Mouse (Mus musculus): ENCODE measurements around the gene Cabp2. TPM values are rescaled to one million over a fixed set of nuclear protein-coding genes. Genes with fewer than 3 reads are reported as not detected.

The Cabp2 gene
- polyA plus RNA-seq, 1 experiment from 2014 or later, result 2.1 TPM

GRCm38 (mm10) chr19:4084984-4085383, 3.6 kb downstream of the Cabp2 start:
- Histone ChIP-seq H3K4me1 (ENCODE audit: control insufficient read depth, insufficient read depth, low read length) (no peaks in the 10 kb centered on the region), H3K9me3 (ENCODE audit: control insufficient read depth, low read length) (no peaks in the 10 kb centered on the region), H3K27me3 (replicated peaks; ENCODE audit: control insufficient read depth, insufficient read depth, low read length) (no peaks in the 10 kb centered on the region), H3K27ac (ENCODE audit: low read length) (no peak overlapping the region), H3K9ac (ENCODE audit: low read depth, low read length) (no peak overlapping the region), H3K4me3 (ENCODE audit: low read length) (no peak overlapping the region), H3K36me3 (ENCODE audit: control insufficient read depth, insufficient read depth, low read length) (no peaks in the 10 kb centered on the region), H3K4me2 (ENCODE audit: low read depth, low read length) (no peak overlapping the region)
- ATAC-seq, result no peak
- 93% methylated on average over 1 of the region's 1 CpGs for WGBS

DNA sequence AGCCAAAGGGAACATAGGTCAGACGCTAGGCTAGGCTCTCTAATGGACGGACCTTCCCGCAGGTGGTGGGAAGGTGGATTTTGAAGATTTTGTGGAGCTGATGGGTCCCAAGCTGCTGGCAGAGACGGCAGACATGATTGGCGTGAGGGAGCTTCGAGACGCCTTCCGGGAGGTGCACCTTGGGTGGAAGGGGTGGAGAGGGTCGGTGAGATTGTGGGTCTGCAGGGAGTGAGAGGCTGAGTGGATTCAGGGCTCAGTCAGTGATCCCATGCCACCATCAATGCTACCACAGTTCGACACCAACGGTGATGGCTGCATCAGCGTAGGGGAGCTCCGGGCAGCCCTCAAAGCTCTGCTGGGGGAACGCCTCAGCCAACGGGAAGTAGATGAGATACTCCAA, 4.8 kb downstream of the Cabp2 start:
- H3K9ac ChIP-seq (ENCODE audit: low read depth, low read length), result no peak overlapping the region
- WGBS, result 91% methylated on average over 15 of the region's 15 CpGs
- no peak overlapping the region for H3K4me3 ChIP-seq (ENCODE audit: low read length)
- no peaks in the 10 kb centered on the region for H3K4me1 ChIP-seq (ENCODE audit: control insufficient read depth, insufficient read depth, low read length)
- H3K27ac ChIP-seq (ENCODE audit: low read length), result no peak overlapping the region
- no peaks in the 10 kb centered on the region for H3K9me3 ChIP-seq (ENCODE audit: control insufficient read depth, low read length)
- no peaks in the 10 kb centered on the region for H3K36me3 ChIP-seq (ENCODE audit: control insufficient read depth, insufficient read depth, low read length)
- ATAC-seq, result no peak
- no peak overlapping the region for H3K4me2 ChIP-seq (ENCODE audit: low read depth, low read length)
- H3K27me3 ChIP-seq (replicated peaks; ENCODE audit: control insufficient read depth, insufficient read depth, low read length), result no peaks in the 10 kb centered on the region

- Histone ChIP-seq H3K36me3 (ENCODE audit: control insufficient read depth, insufficient read depth, low read length) (no peaks in the 10 kb centered on the region), H3K27me3 (replicated peaks; ENCODE audit: control insufficient read depth, insufficient read depth, low read length) (no peaks in the 10 kb centered on the region), H3K9ac (ENCODE audit: low read depth, low read length) (no peak overlapping the region), H3K4me3 (ENCODE audit: low read length) (no peak overlapping the region), H3K27ac (ENCODE audit: low read length) (no peak overlapping the region), H3K9me3 (ENCODE audit: control insufficient read depth, low read length) (no peaks in the 10 kb centered on the region), H3K4me2 (ENCODE audit: low read depth, low read length) (no peak overlapping the region), H3K4me1 (ENCODE audit: control insufficient read depth, insufficient read depth, low read length) (no peaks in the 10 kb centered on the region)
- WGBS, result 86% methylated on average over 5 of the region's 5 CpGs
- ATAC-seq, result no peak
These were observed 5.7 kb downstream of the Cabp2 start for GRCm38 (mm10) chr19:4087090-4087489.

- WGBS, result 33% methylated on average over 5 of the region's 5 CpGs
- no peaks in the 10 kb centered on the region for H3K36me3 ChIP-seq (ENCODE audit: control insufficient read depth, insufficient read depth, low read length)
- no peak overlapping the region for H3K27ac ChIP-seq (ENCODE audit: low read length)
- no peaks in the 10 kb centered on the region for H3K9me3 ChIP-seq (ENCODE audit: control insufficient read depth, low read length)
- ATAC-seq, result no peak
- H3K4me1 ChIP-seq (ENCODE audit: control insufficient read depth, insufficient read depth, low read length), result peaks cover 4% of the 10 kb centered on the region; the same call in 1 of the 2 replicates
- H3K4me3 ChIP-seq (ENCODE audit: low read length), result no peak overlapping the region
- H3K27me3 ChIP-seq (replicated peaks; ENCODE audit: control insufficient read depth, insufficient read depth, low read length), result no peaks in the 10 kb centered on the region
- H3K4me2 ChIP-seq (ENCODE audit: low read depth, low read length), result no peak overlapping the region
- H3K9ac ChIP-seq (ENCODE audit: low read depth, low read length), result no peak overlapping the region
These were observed 6.8 kb downstream of the Cabp2 start for GRCm38 (mm10) chr19:4088146-4088545.

- Histone ChIP-seq H3K4me1 (ENCODE audit: control insufficient read depth, insufficient read depth, low read length) (peaks cover 4% of the 10 kb centered on the region; the same call in 1 of the 2 replicates), H3K36me3 (ENCODE audit: control insufficient read depth, insufficient read depth, low read length) (no peaks in the 10 kb centered on the region), H3K27ac (ENCODE audit: low read length) (no peak overlapping the region), H3K9ac (ENCODE audit: low read depth, low read length) (no peak overlapping the region), H3K4me2 (ENCODE audit: low read depth, low read length) (no peak overlapping the region), H3K27me3 (replicated peaks; ENCODE audit: control insufficient read depth, insufficient read depth, low read length) (no peaks in the 10 kb centered on the region), H3K9me3 (ENCODE audit: control insufficient read depth, low read length) (no peaks in the 10 kb centered on the region), H3K4me3 (ENCODE audit: low read length) (no peak overlapping the region)
- 79% methylated on average over 6 of the region's 6 CpGs for WGBS
- ATAC-seq, result no peak
These were observed 7.8 kb downstream of the Cabp2 start for GRCm38 (mm10) chr19:4089128-4089527.

DNA sequence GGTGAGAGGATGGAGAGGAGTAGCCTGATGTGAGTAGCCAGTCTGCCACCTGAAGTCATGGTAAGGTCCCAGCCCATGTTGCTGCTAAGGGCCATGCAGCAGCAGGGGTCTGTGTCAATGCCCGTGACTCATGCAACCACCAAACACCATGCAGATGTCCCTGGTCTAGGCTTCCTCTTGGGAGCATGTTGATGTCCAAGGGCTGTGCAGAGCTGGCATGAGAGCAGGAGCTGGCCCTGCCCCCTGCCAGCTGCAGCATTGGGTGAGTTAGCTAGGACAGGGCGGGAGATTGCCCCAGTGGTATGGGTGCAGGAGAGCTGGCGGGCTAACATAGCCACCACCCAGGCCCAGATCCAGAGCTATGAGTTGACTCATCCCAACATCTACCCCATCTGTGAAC, 9.1 kb downstream of the Cabp2 start:
- WGBS, result 88% methylated on average over 3 of the region's 3 CpGs
- Histone ChIP-seq H3K9ac (ENCODE audit: low read depth, low read length) (no peak overlapping the region), H3K4me1 (ENCODE audit: control insufficient read depth, insufficient read depth, low read length) (peaks cover 4% of the 10 kb centered on the region; the same call in 1 of the 2 replicates)

GRCm38 (mm10) chr19:4091383-4091782, 10.0 kb downstream of the Cabp2 start:
- Histone ChIP-seq H3K4me1 (ENCODE audit: control insufficient read depth, insufficient read depth, low read length) (peaks cover 4% of the 10 kb centered on the region), H3K27me3 (replicated peaks; ENCODE audit: control insufficient read depth, insufficient read depth, low read length) (no peaks in the 10 kb centered on the region), H3K36me3 (ENCODE audit: control insufficient read depth, insufficient read depth, low read length) (no peaks in the 10 kb centered on the region), H3K9ac (ENCODE audit: low read depth, low read length) (no peak overlapping the region), H3K4me3 (ENCODE audit: low read length) (no peak overlapping the region), H3K27ac (ENCODE audit: low read length) (no peak overlapping the region), H3K4me2 (ENCODE audit: low read depth, low read length) (no peak overlapping the region), H3K9me3 (ENCODE audit: control insufficient read depth, low read length) (no peaks in the 10 kb centered on the region)
- WGBS, result 64% methylated on average over 2 of the region's 2 CpGs
- no peak for ATAC-seq

More for the DNA sequence above, 9.1 kb downstream of the Cabp2 start:
- no peak overlapping the region for H3K4me3 ChIP-seq (ENCODE audit: low read length)
- H3K36me3 ChIP-seq (ENCODE audit: control insufficient read depth, insufficient read depth, low read length), result no peaks in the 10 kb centered on the region
- no peaks in the 10 kb centered on the region for H3K27me3 ChIP-seq (replicated peaks; ENCODE audit: control insufficient read depth, insufficient read depth, low read length)
- no peak for ATAC-seq
- no peaks in the 10 kb centered on the region for H3K9me3 ChIP-seq (ENCODE audit: control insufficient read depth, low read length)
- no peak overlapping the region for H3K4me2 ChIP-seq (ENCODE audit: low read depth, low read length)
- no peak overlapping the region for H3K27ac ChIP-seq (ENCODE audit: low read length)

DNA sequence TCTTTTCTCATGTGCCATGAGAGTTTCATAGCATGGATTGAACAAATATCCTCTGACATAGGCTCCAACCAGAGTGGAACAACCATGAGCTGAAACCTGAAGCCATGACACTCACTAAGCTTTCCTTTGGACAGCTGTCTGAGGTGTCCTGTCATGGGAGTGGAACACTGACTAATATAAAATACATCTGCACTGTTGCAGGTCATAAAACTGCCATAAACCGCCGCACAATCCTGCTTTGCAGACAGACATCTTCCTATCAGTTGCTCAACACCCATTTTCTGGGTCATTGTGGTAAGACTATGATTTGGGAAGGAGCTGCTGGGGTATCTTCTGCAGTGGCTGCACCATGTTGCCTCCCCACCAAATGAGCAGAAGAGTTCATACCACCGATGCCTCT, 11.4 kb downstream of the Cabp2 start:
- Histone ChIP-seq H3K27ac (ENCODE audit: low read length) (no peak overlapping the region), H3K27me3 (replicated peaks; ENCODE audit: control insufficient read depth, insufficient read depth, low read length) (no peaks in the 10 kb centered on the region), H3K9ac (ENCODE audit: low read depth, low read length) (no peak overlapping the region), H3K36me3 (ENCODE audit: control insufficient read depth, insufficient read depth, low read length) (no peaks in the 10 kb centered on the region), H3K9me3 (ENCODE audit: control insufficient read depth, low read length) (no peaks in the 10 kb centered on the region), H3K4me1 (ENCODE audit: control insufficient read depth, insufficient read depth, low read length) (peaks cover 8% of the 10 kb centered on the region), H3K4me3 (ENCODE audit: low read length) (no peak overlapping the region), H3K4me2 (ENCODE audit: low read depth, low read length) (no peak overlapping the region)
- 68% methylated on average over 3 of the region's 3 CpGs for WGBS
- ATAC-seq, result no peak

DNA sequence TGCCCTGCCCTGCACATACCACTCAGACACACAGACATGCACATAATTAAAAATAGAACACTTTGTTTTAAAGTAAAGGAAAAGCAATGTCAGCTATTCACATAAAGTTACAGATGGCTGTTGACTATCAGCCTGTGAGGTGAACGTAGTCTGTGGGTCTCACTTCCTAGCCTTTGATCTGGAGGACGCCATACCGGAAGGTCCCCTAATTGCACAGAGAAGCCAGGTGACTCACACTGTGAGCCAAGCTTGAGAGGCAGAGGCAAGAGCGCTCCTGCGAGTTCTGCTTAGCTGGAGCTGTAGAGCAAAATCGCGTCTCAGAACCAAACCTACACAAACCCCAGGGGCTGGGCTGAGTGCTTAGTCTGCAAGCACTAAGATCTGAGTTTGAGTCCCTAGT, 12.4 kb downstream of the Cabp2 start:
- no peak for ATAC-seq
- Histone ChIP-seq H3K36me3 (ENCODE audit: control insufficient read depth, insufficient read depth, low read length) (no peaks in the 10 kb centered on the region), H3K4me2 (ENCODE audit: low read depth, low read length) (no peak overlapping the region), H3K4me1 (ENCODE audit: control insufficient read depth, insufficient read depth, low read length) (peaks cover 17% of the 10 kb centered on the region), H3K27me3 (replicated peaks; ENCODE audit: control insufficient read depth, insufficient read depth, low read length) (no peaks in the 10 kb centered on the region), H3K9ac (ENCODE audit: low read depth, low read length) (no peak overlapping the region), H3K27ac (ENCODE audit: low read length) (no peak overlapping the region), H3K4me3 (ENCODE audit: low read length) (no peak overlapping the region), H3K9me3 (ENCODE audit: control insufficient read depth, low read length) (no peaks in the 10 kb centered on the region)
- 60% methylated on average over 7 of the region's 7 CpGs for WGBS

DNA sequence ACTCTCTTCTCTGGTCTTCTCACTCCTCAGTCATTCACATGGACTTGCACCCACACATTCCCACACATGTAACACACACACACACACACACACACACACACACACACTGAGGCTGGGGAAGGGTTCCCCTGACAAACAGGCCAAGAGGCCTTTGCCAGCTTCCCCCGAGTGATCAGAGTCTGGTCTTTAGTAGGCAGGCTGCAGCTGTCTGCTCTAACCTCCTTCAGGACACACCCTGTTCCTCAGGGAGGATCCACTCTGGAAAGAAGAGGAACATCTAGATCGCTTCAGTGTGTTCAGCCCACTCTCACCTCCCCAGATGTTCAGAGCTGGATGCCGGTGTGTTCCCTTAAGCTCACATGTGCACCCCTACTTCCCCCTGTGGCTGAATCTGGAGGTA, 13.0 kb downstream of the Cabp2 start:
- H3K36me3 ChIP-seq (ENCODE audit: control insufficient read depth, insufficient read depth, low read length), result no peaks in the 10 kb centered on the region
- no peak overlapping the region for H3K27ac ChIP-seq (ENCODE audit: low read length)
- no peak overlapping the region for H3K4me3 ChIP-seq (ENCODE audit: low read length)
- no peak for ATAC-seq
- 73% methylated on average over 3 of the region's 3 CpGs for WGBS
- H3K4me2 ChIP-seq (ENCODE audit: low read depth, low read length), result no peak overlapping the region
- H3K9me3 ChIP-seq (ENCODE audit: control insufficient read depth, low read length), result no peaks in the 10 kb centered on the region
- H3K9ac ChIP-seq (ENCODE audit: low read depth, low read length), result no peak overlapping the region
- H3K4me1 ChIP-seq (ENCODE audit: control insufficient read depth, insufficient read depth, low read length), result peaks cover 22% of the 10 kb centered on the region
- no peaks in the 10 kb centered on the region for H3K27me3 ChIP-seq (replicated peaks; ENCODE audit: control insufficient read depth, insufficient read depth, low read length)

Data from intestine, embryonic 16.5 days (tissue).